ENCODE assay signal across 10 mouse cellular contexts in genomic region chr7:116441346-116441745, GRCm38 (mm10). TPM values are rescaled to one million over a fixed set of nuclear protein-coding genes. Genes with fewer than 3 reads are reported as not detected.
DNase-seq lines count a peak whose midpoint lies in the region; ATAC-seq lines count a peak whose summit lies in the region.
"Had no signal": no experiment of that assay in that cellular context is flagged by ENCODE, and none has a peak within 500 bp of the region (broad histone marks: within the 10 kb centered on the region; RNA-seq: fewer than 3 reads in every experiment).

No protein-coding gene starts in this region.

- no peak for ATAC-seq in heart, embryonic 13.5 days (ENCODE audit: extremely low read depth, insufficient number of reproducible peaks, low FRiP score, low TSS enrichment)
- no peak for ATAC-seq in midbrain, embryonic 11.5 days (ENCODE audit: low FRiP score)
- ATAC-seq in limb, embryonic 13.5 days (ENCODE audit: low FRiP score, low read depth): no peak

- H3K27me3 ChIP-seq in heart, embryonic 13.5 days (replicated peaks): no peaks in the 10 kb centered on the region
- H3K27me3 ChIP-seq in midbrain, embryonic 10.5 days (ENCODE audit: low read depth, poor library complexity, severe bottlenecking): no peaks in the 10 kb centered on the region
- H3K27me3 ChIP-seq in midbrain, embryonic 11.5 days (ENCODE audit: control insufficient read depth, insufficient read depth, low read length): no peaks in the 10 kb centered on the region
- no peaks in the 10 kb centered on the region for H3K27me3 ChIP-seq in limb, embryonic 13.5 days

- H3K9me3 ChIP-seq in heart, embryonic 13.5 days: no peaks in the 10 kb centered on the region
- no peaks in the 10 kb centered on the region; the same call in 1 of the 2 replicates for H3K9me3 ChIP-seq in midbrain, embryonic 10.5 days (replicated peaks)
- no peaks in the 10 kb centered on the region for H3K9me3 ChIP-seq in midbrain, embryonic 11.5 days (ENCODE audit: control insufficient read depth, low read length)
- H3K9me3 ChIP-seq in limb, embryonic 13.5 days: no peaks in the 10 kb centered on the region

- H3K36me3 ChIP-seq in heart, embryonic 13.5 days: peaks cover 8% of the 10 kb centered on the region; the same call in 1 of the 2 replicates
- H3K36me3 ChIP-seq in midbrain, embryonic 10.5 days: peaks cover 17% of the 10 kb centered on the region
- H3K36me3 ChIP-seq in midbrain, embryonic 11.5 days (ENCODE audit: control insufficient read depth, insufficient read depth, low read length): no peaks in the 10 kb centered on the region
- peaks cover 5% of the 10 kb centered on the region; the same call in 1 of the 2 replicates for H3K36me3 ChIP-seq in limb, embryonic 13.5 days

- intact Hi-C loops in heart, postnatal 14 days (cut with DNase I): loop anchor here (5.0 kb wide), 1 partner anchor 109 kb away; the partner anchor contains the start of gene Rps13

- H3K9ac ChIP-seq in heart, embryonic 13.5 days: peak overlapping the region; percentile 19; the same call in 1 of the 2 replicates
- no peak overlapping the region for H3K9ac ChIP-seq in midbrain, embryonic 11.5 days (ENCODE audit: low read length)
- no peak overlapping the region for H3K9ac ChIP-seq in limb, embryonic 13.5 days

- no peak overlapping the region for H3K27ac ChIP-seq in heart, embryonic 13.5 days (replicated peaks)
- no peak overlapping the region for H3K27ac ChIP-seq in midbrain, embryonic 10.5 days (replicated peaks)
- no peak overlapping the region for H3K27ac ChIP-seq in midbrain, embryonic 11.5 days (ENCODE audit: low read depth, low read length)
- no peak overlapping the region for H3K27ac ChIP-seq in limb, embryonic 13.5 days

- WGBS in heart, embryonic 13.5 days: 73% methylated on average over 1 of the region's 1 CpGs
- WGBS in midbrain, embryonic 10.5 days: 78% methylated on average over 1 of the region's 1 CpGs
- WGBS in midbrain, embryonic 11.5 days: 79% methylated on average over 1 of the region's 1 CpGs
- 65% methylated on average over 1 of the region's 1 CpGs for WGBS in limb, embryonic 13.5 days

- peaks cover 30% of the 10 kb centered on the region for H3K4me1 ChIP-seq in heart, embryonic 13.5 days
- H3K4me1 ChIP-seq in midbrain, embryonic 10.5 days: peaks cover 32% of the 10 kb centered on the region
- H3K4me1 ChIP-seq in midbrain, embryonic 11.5 days (ENCODE audit: control insufficient read depth, insufficient read depth, low read length): peaks cover 19% of the 10 kb centered on the region
- peaks cover 29% of the 10 kb centered on the region for H3K4me1 ChIP-seq in limb, embryonic 13.5 days

- H3K4me3 ChIP-seq in heart, embryonic 13.5 days: no peak overlapping the region
- peak overlapping the region; percentile 96; the same call in 1 of the 2 replicates for H3K4me3 ChIP-seq in midbrain, embryonic 10.5 days
- no peak overlapping the region for H3K4me3 ChIP-seq in midbrain, embryonic 11.5 days (ENCODE audit: low read depth, low read length)
- H3K4me3 ChIP-seq in limb, embryonic 13.5 days: no peak overlapping the region

- DNase-seq in heart, postnatal 14 days: no peak
- no peak for DNase-seq in midbrain, embryonic 10.5 days (ENCODE audit: low spot score)
- DNase-seq in midbrain, embryonic 11.5 days (ENCODE audit: low spot score, missing footprints): no peak
- DNase-seq in adrenal gland, postnatal 25 days: no peak
- DNase-seq in adrenal gland, adult 2 months: no peak
- no peak for DNase-seq in left cerebral cortex, adult 18-20 months (ENCODE audit: low spot score in 2 of 2)
- DNase-seq: cerebellum, adult 18-20 months; kidney, adult 2 months had no signal

- peak overlapping the region; percentile 77 for H3K4me2 ChIP-seq in heart, embryonic 13.5 days
- no peak overlapping the region; the same call in 1 of the 2 replicates for H3K4me2 ChIP-seq in midbrain, embryonic 11.5 days
- H3K4me2 ChIP-seq in limb, embryonic 13.5 days (replicated peaks): peak overlapping the region; percentile 83

RNA-seq across cellular contexts. Expression of gene Pik3c2a, which starts 1.9 kb away (rescaled TPM):
- polyA plus RNA-seq in heart, embryonic 13.5 days (2015; fragmentation: Nextera tagmentation; extraction: Ambion mirVana): 14.1 and 14.4 TPM in 2 replicates
- 10 to 100 TPM; 23.4 to 25.9 TPM for total RNA-seq in heart, postnatal 14 days (2021)
- polyA plus RNA-seq in midbrain, embryonic 10.5 days (2016; fragmentation: Nextera tagmentation; extraction: Ambion mirVana): 23.2 and 28.6 TPM in 2 replicates
- 26.3 and 26.4 TPM in 2 replicates for polyA plus RNA-seq in midbrain, embryonic 11.5 days (2014; fragmentation: Nextera tagmentation; extraction: Ambion mirVana)
- polyA plus RNA-seq in limb, embryonic 13.5 days (2015; fragmentation: Nextera tagmentation; extraction: Ambion mirVana): 28.0 and 29.8 TPM in 2 replicates
- total RNA-seq in adrenal gland, postnatal 25 days (2021): 25.5 and 34.0 TPM in 2 replicates
- 10 to 100 TPM; 26.2 to 31.8 TPM for total RNA-seq in adrenal gland, adult 2 months (2021)
- 0.74 and 0.98 TPM in 2 replicates for polyA plus RNA-seq in adrenal gland, adult 2 months (2012; rRNA removed)
- total RNA-seq in left cerebral cortex, adult 18-20 months (2021): 10 to 100 TPM; 23.8 to 24.7 TPM
